Mouse (Mus musculus) erythroblast, adult 5-6 weeks (primary cell): Measurements from ENCODE around the gene Ube2e1. TPM values are rescaled to one million over a fixed set of nuclear protein-coding genes. Genes with fewer than 3 reads are reported as not detected.

Experiments
- ATAC-seq: replicated peaks from 2 replicates; pipeline ENCODE4 v1.8.0; 2016; ENCODE audit warnings: moderate number of reproducible peaks, mild to moderate bottlenecking, moderate TSS enrichment, inconsistent platforms; ENCODE audit not compliant: poor library complexity, low FRiP score, severe bottlenecking
- total RNA-seq, 2 experiments: library from RNA; stranded (forward) in 1 of 2; stranded (reverse) in 1 of 2; fragments of 150-400 nt in 1 of 2; fragments of 200-764, 138-1000 nt in 1 of 2; gene quantifications; 2 replicates each; pipeline versions ENCODE4 v1.2.3 to v1.2.4; 2015 to 2017; ENCODE audit warnings: low replicate concordance in 2 of 2

The Ube2e1 gene
- total RNA-seq (2015; ENCODE audit: low replicate concordance) (12.3 and 36.8 TPM in 2 replicates), total RNA-seq (2017; ENCODE audit: low replicate concordance) (7.0 and 8.2 TPM in 2 replicates)

DNA sequence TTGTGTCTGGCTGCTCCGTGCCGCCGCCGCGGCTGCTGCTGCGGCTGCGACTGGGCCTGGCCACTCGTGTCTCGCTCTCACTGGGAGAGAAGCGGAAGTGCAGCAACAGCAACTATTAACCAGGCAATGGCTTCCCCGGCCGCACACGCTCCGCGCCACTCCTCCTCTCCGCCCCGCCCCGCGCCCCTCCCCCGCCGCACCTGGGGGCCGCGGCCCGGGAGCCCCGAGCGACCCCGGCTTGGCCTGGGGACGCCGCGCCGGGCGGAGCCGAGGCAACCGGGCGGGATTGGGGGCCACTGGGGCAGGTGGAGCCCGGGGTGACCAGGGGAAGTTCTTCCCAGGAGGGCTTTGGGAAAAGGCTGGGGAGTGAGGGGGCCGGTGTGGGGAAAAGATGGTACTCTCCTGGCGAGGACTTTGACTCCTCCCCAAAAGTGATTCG, at the start of gene Ube2e1:
Ube2e1 (minus strand) TSS at position 167 of the 439 bp plus-strand sequence.
- ATAC-seq, result no peak

DNA sequence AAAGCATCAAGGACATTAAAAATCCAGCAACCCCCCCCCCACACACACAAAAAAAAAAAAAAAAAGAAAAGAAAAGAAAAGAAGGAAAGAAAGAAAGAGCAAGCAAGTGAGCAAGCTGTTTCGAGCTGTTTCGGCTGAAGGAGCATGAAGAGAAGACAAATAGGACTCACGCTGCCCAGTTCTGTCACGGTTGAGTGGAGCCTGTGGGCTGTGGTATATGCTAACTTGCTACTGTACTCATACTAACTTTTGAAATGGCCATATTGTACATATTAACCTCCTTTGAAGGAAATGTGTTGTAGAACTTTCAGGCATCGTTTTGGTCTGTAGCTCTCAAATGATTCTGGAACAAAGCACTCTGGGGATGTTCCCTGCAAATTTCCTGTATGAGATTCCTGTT, 48.2 kb upstream of the Ube2e1 start:
- no peak for ATAC-seq

DNA sequence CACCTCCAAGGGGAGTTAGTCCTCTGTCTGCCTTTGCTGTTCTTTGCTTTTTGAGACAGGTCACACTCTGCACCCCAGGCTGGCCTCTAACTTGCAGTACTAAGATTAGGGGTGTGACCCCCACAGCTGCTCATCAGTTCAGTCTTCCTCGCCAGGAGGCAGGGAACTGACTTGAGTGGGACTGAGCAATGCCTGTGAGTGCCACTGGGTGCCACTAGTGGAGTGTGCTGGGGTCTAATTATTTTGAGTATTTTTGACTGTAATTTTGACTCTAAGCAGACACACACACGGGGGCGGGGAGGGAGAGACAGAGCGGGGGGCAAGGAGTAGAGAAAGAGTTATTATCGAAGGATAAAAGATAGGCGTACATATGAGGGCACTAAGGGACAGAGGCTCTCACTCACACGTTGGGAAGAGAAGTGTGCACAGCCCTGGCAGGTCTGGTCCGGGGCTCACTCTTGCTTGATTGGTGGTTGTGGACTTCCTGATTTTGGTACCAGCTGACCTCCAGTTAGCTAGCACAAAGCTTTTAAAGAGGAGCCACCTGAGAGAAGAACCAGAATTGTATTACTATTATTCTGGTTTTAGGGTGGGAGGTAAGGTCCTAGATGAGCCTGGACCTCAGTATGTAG, 46.4 kb upstream of the Ube2e1 start:
- ATAC-seq, result no peak

DNA sequence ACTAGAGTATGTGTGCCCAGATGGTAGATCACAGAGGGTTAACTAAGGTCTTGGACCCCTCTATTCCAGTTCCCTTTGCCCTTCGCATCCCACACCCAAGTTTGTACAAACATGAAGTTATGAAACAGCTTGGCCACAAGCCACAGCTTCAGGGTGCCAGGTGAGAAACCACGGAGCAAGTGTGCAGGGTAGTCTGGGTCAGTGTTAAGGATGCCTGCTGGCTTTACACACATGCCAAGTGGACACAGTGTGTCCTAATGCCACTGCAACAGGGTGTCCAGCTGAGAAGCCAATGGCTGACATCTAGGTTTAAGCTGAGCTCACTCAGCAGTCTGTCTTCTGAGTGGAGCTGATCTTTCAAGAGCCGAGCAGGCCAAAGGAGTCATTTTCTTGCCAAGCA, 44.5 kb upstream of the Ube2e1 start:
- no peak for ATAC-seq

GRCm38 (mm10) chr14:18373758-18374405, 42.2 kb upstream of the Ube2e1 start:
- no peak for ATAC-seq

GRCm38 (mm10) chr14:18372761-18373610, 41.3 kb upstream of the Ube2e1 start:
- ATAC-seq, result no peak

GRCm38 (mm10) chr14:18369031-18369430, 37.4 kb upstream of the Ube2e1 start:
- ATAC-seq, result no peak

GRCm38 (mm10) chr14:18367025-18367424, 35.4 kb upstream of the Ube2e1 start:
- ATAC-seq, result no peak

GRCm38 (mm10) chr14:18364321-18364720, 32.7 kb upstream of the Ube2e1 start:
- no peak for ATAC-seq

GRCm38 (mm10) chr14:18356442-18356841, 24.8 kb upstream of the Ube2e1 start:
- ATAC-seq, result no peak

DNA sequence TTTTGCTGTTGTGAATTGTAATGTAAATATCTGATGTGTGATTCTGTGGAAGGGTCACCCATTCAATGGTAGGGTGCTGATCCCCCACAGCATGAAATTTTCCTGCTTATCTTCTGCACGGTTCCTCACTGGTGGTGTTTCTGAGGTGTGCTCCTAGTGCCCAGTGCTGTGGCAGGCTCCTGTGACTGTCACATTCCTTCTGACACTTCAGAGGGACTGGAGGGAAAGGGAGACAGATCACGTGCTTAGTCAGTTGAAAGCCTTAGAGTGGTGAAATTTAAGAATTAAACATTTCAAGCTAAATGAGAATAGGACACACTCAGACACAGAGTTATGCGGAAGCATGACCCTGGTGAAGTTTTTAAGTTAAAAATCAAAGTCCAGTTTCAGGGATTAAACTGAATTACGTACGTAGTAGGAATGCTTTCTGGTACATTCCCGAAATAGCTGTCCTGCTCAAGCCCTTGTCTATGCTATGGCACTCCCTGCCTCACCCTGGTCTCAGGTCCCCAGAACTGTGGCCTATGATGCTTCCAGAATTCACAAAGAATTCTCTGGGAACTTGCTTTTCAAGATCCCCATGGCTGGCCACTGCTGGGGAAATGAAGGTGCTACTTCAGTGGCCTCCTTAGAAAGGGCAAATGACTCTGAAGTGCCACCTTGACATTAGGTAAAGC, 24.0 kb upstream of the Ube2e1 start:
- ATAC-seq, result no peak

- ATAC-seq, result no peak
Observed at GRCm38 (mm10) chr14:18353525-18353924, 21.9 kb upstream of the Ube2e1 start.

DNA sequence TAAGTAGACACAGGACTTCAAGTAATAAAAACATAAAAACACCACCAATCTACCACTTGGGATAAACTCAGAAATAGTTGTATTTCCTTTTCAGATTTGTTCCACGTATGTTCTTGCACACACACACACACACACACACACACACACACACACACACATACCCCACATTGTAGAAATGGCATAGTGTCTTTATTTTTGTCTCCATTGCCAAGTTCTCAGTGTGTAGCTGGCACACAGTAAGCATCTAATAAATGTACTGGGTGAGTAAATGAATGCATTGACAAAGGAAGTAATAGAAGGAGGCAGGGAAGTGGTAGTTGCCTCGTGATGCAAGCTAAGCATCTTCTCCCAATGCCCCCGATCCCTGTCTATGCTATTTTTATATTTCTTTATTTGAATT, 21.3 kb upstream of the Ube2e1 start:
- ATAC-seq, result no peak

- ATAC-seq, result no peak
Observed at GRCm38 (mm10) chr14:18350680-18351079, 19.0 kb upstream of the Ube2e1 start.

DNA sequence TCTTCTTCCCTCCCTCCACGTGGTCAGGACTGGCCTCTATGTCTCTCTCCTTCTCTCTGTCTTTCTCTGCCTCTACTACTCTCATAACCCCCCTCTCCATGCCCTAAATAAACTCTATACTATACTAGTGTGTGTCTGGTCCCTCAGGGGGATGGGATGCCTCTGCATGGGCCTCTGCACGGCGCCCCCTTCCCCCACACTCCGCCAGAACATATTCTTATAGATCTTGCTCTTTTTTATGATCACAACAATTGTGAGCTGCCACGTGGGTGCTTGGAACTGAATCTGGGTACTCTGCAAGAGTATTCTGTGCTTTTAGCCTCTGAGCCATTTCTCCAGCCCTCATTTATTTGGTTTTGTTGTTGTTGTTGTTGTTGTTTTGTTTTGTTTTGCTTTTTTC, 18.2 kb upstream of the Ube2e1 start:
- ATAC-seq, result no peak

GRCm38 (mm10) chr14:18343589-18343988, 11.9 kb upstream of the Ube2e1 start:
- ATAC-seq, result no peak

DNA sequence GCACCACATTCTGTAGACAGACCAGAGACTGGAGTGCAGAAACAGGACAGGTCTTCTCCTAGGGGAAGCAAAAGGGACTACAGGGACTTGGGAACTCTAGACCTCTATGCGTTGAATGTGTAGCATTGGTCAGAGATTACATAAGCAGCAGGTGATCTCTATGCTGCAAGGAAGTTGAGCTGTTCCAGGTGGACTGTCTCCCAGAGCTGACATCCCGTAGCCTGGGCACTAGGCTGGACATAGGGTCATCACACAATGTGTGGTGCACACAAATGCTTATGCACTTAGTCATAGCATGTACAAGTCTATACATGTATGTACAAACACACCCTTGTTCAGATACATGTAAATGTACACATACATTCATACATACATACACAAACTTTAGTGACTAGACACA, 11.1 kb upstream of the Ube2e1 start:
- ATAC-seq, result no peak

DNA sequence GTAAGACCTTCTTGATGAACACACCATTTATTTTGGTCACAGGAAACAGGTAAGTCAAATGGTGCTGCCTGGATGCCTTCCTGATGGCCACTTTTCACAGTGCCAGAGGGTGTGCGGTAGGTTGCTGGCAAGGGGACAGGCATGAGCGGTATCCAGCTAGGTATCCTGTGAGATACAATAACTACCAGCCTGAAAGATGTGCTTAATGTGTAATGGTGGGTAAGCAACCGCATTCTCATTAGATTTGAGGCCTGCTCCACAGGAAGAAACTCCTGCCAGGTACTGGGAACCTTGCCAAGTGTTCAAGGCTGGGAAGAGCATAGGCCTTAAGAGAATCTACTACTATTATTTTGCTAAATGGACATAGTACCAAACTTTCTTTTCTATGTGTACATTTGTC, 9.4 kb upstream of the Ube2e1 start:
- no peak for ATAC-seq

DNA sequence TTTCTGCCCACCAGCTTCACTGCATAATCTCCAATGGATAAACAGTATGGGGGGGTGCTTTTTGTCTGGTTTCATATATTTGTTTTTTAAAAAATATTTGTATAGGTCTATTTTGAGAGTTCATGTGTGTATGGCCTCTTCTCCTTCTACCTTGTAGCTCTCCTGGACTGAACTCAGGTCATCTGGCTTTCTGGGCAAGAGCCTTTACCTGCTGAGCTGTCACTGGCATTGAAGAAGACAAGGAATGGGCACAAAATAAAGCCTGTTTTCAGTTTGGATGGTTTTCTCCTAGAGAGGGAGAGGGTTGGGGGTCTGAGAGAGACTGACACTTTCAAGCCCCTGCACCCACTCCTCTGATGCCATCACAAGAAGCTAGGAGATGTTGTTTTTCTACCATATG, 4.4 kb upstream of the Ube2e1 start:
- ATAC-seq, result no peak
